Mouse (Mus musculus): Measurements from ENCODE around the gene Rdh19.
"Not testable (repeated sequence)": the region's sequence is repeated elsewhere in the genome, so short reads cannot be mapped to it uniquely, and the experiment has no call there.

The Rdh19 gene

DNA sequence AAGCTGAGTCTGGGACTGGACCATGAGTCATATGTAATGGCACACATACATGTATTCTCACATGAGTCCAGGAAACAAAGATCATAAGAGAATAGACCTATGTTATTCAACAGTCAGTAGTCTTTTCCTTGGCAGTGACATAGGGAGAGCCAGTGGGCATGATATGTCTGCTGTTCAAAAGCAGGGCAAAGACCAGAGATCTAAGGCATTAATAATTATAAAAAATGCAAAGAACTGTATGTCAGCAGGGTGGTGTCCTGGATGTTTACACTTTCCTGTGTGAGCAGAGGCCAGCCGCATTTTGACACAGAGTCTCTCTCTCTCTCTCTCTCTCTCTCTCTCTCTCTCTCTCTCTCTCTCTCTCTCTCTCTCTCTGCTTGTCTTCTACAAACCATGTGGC is at the start of gene Rdh19:
TSS of gene Rdh19 (plus strand) at position 301 of the 400 bp plus-strand sequence.
- in situ Hi-C loops (cut with MboI; ENCODE audit: low sequenced_read_pairs) = no loop called here

DNA sequence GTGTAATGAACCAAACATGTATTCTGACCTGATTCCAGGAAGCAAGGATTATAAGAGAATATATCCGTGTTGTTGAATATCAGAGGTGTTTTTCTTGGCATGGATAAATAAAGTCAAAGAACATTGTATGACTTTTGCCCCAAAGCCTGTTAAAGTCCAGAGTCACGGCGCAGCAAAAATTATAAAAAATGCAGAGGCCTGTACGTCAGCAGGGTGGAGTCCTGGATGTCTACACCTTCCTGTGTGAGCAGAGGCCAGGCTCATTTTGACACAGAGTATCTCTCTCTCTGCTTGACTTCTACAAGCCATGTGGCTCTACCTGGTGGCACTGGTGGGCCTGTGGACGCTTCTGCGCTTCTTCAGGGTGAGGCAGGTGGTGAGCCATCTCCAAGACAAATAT is 48.8 kb upstream of the Rdh19 start, which contains the start of gene Rdh16:
TSS of gene Rdh16 (plus strand) at position 262 of the 400 bp plus-strand sequence.
- in situ Hi-C loops (cut with MboI; ENCODE audit: low sequenced_read_pairs) = no loop called here

DNA sequence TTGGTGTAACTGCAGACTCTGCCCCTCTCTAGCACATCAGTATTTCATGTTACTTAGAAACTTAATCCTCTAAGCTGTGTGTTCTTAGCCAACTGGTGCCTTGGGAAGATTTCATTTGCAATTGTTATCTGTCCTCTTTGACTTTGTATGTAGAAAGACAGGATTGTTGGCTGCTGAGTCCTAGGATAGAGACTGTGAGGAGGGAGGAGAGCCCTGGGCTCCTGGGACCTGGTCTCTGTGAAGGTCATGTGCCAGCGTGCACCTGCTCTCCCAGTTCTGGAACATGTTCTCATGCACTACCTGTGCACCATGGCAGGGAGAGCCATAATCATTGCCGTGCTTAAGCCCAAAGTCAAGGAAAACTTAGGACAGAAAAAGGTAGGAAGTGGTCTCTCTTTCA is 48.1 kb upstream of the Rdh19 start:
- in situ Hi-C loops (cut with MboI; ENCODE audit: low sequenced_read_pairs) = no loop called here

DNA sequence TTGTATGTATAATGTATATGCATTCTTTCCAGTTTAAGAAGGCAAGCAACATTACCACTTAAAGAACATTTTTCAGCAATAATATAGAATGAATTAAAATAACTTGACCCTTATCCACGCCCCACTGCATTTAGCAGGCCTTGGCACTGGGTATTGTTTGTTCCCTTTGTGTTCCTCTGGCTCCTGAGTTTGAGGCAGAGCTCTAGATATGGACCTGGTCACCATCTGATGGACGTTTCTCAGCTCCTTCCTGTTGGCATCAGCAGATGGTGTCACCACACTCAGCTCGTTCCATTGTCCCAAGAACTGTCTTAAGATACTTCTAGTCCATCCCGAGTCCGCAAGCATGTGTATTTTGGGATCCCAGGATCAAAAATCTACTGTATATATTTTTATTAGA is 47.5 kb upstream of the Rdh19 start:
- in situ Hi-C loops (cut with MboI; ENCODE audit: low sequenced_read_pairs) = no loop called here

DNA sequence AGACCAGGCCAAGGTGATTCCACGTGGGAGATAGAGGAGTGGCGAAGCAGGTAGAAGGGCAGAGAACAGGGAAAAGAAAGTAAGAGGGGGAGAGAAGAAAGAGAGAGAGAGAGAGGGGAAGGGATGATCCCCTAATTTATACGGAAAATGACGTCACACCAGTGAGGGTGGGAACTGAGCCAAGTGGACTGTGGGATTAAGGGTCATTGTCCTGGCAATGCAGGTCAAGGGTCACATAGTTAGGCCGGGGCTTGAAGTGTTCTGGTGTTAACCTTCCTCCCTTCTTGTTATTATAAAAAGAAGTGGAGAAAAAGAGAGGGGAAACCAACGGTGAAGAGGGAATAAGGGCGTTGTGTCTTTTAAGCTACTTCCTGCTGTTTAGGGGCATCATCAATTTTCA is 45.3 kb upstream of the Rdh19 start:
- in situ Hi-C loops (cut with MboI; ENCODE audit: low sequenced_read_pairs) = no loop called here

DNA sequence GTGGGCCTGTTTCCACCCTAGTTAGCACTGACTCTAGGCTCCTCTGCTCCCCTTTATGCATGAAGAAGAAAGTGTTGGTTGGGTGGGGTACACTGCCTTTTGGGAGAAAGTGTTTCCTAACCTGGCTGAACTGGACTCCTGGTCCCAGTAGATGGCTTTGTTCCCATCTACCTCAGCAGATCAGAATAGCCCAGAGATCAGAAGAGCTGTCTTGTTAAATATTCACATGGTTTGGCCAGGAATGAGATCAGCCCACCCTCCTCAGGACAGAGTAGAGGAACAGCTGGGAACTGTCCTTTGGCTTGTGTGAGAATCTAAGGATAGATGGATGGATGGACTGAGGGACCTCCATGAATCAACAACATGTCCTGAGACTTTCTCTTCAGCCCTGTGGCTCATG is 33.8 kb upstream of the Rdh19 start:
- in situ Hi-C loops (cut with MboI; ENCODE audit: low sequenced_read_pairs) = no loop called here

DNA sequence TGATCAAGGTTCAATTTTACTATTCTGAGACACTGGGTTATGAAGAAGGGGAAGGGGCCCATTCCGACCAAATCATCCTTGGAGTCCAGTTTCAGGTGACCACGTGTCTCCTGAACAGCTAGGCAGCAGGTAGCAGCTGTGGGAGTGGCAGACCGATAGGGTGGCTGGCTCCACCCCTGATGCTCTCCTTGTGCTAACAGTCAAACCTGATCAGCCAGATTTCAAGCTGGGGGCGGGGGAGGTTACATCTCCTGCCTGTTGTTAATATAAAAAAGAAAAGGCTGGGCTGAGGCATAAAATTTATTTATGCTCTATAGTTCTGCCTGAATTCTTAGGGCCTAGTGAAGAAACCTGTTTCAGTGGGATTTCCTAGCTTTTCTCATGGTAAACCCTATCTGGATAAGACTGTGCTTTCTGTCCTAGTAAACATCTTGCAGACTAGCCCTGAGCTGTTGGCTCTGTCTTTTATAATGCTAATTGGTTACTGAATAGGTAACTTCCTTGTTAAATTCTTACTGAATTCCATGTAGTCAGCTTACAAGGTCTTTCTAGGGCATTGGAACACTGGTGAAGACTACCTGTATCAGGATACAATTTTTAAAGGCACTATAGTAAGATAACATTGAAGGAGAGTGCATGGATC is 32.3 kb upstream of the Rdh19 start:
- in situ Hi-C loops (cut with MboI; ENCODE audit: low sequenced_read_pairs) = not testable (repeated sequence)

DNA sequence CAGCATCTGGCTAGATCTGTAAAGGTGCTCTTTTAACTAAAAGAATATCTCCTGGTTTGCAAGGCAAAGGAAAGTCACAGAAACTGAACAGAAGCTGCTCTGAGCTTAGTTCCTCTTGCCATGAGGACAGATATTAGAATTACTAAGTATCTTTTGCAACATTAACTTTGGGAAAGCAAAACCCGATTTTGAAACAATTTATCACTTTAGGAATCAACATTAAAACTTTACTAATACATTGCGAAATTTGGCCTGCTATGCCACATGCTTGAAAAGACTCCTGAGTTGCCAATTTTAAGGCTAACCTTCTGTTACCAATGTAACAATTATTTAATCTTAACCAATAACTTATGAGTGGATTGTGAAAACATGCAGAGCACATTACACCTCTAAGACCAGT is 27.9 kb upstream of the Rdh19 start:
- in situ Hi-C loops (cut with MboI; ENCODE audit: low sequenced_read_pairs) = not testable (repeated sequence)

DNA sequence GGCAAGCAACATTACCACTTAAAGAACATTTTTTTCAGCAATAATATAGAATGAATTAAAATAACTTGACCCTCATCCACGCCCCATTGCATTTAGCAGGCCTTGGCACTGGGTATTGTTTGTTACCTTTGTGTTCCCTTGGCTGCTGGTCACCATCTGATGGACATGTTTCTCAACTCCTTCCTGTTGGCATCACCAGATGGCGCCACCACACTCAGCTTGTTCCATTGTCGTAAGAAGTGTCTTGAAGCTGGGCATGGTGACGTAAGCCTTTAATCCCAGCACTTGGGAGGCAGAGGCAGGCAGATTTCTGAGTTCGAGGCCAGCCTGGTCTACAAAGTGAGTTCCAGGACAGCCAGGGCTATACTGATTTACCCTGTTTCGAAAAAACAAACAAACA is 24.3 kb upstream of the Rdh19 start:
- in situ Hi-C loops (cut with MboI; ENCODE audit: low sequenced_read_pairs) = no loop called here

DNA sequence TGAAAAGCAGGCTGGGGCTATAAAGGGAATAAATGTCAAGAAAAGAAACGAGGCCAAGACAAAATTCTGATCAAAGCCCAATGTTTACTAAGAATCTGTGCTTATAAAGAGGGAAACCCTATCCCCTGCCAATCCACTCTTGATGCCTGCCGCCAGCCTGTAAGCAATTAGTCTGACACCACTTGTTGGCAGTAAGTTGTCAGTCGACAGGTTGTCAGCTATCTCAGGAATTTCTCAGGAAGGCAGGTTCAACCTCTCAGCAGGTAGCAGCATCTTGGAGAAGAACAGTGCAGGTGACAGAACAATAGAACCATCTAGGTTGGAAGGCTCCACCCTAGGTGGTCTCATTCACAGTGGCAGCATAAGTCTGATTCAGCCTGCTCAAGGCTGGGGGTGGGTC is 20.6 kb upstream of the Rdh19 start:
- in situ Hi-C loops (cut with MboI; ENCODE audit: low sequenced_read_pairs) = no loop called here

DNA sequence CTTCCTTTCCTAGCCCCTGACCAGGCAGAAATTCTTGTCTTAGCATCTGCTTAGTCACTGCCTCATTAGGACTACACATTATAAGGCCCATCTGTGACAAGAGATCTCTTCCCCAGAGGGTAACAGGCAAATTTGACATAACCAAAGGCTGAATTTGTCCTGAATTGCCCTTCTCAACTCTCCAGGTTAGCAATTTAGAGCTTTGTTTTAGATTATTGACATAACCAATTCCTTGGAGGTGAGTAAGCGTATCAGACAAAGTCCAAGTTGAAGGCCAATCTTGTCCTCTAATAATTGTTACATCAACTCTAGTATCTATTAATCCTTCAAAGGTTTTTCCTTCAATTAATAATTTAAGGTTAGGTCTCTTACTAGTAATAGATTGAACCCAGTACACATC is 15.5 kb upstream of the Rdh19 start:
- in situ Hi-C loops (cut with MboI; ENCODE audit: low sequenced_read_pairs) = not testable (repeated sequence)

DNA sequence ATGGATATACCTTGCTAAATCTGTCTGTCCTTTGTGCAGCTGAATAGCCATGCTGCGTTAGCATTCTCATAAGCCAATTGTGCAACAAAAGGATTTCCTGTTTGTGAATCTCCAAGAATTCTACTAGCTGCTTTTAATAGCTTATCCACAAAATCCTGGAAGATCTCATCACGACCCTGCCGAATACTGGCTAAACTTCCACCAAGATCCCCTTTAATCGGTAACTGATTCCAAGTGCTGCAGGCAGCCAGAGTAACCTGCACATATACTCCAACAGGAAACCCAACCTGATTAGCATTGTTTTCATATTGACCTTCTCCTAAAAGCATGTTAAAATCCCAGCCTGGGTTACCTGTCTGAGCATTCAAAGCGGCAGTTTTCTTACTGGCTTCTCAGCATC is 14.4 kb upstream of the Rdh19 start:
- in situ Hi-C loops (cut with MboI; ENCODE audit: low sequenced_read_pairs) = no loop called here

DNA sequence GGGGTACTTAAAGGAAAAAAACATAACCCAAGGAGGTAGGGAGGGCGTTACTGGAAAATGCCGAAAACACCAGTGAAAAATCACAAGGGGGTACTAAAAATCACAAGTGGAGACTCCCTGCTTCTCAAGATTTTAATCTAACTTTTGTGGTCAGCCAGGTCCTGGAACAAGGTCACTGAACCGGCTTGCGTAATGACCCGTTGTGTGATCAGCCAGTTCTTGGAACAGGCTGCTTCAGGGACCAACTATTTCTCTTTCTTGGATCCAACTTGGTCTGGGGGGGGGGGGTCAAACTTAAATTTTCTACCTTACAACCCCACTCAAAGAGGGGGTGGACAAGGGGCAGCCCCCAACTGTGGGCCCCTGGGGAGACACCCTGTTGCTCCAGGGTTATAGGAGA is 11.9 kb upstream of the Rdh19 start:
- in situ Hi-C loops (cut with MboI; ENCODE audit: low sequenced_read_pairs) = not testable (repeated sequence)

DNA sequence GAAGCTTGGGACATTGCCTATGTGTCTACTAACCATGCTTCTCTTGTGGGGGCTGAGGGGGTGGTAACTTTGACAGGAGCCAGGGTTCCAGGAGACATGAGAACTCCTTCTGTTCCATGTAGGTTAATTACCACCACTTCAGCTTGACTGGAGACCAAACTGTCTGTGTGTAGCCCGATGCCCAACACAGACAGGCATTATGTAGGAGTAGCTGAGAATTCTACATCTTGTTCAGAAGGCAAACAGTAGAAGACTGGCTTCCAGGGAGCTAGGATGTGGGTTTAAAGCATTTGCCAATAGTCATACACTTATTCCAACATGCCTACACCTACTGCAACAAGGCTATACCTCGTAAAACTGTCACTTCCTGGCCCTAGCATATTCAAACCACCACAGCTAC is 11.2 kb upstream of the Rdh19 start:
- in situ Hi-C loops (cut with MboI; ENCODE audit: low sequenced_read_pairs) = no loop called here

DNA sequence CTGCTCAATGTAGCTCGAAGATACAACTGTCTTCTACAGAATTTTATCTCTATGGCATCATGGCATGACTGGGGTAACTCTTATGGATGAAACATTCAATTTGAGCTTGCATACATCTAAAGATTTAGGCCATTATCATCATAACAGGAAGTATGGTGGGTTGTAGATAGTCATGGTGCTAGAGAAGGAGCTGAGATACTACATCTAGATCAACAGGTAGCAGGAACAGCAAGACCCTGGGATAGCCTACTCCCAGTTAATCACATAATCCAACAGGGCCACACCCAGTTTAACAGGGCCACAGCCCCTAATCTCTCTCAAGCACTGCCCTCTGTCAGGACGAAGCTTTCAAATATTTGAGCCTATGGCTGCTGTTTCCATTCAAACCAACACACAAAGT is 9.0 kb upstream of the Rdh19 start:
- in situ Hi-C loops (cut with MboI; ENCODE audit: low sequenced_read_pairs) = no loop called here

DNA sequence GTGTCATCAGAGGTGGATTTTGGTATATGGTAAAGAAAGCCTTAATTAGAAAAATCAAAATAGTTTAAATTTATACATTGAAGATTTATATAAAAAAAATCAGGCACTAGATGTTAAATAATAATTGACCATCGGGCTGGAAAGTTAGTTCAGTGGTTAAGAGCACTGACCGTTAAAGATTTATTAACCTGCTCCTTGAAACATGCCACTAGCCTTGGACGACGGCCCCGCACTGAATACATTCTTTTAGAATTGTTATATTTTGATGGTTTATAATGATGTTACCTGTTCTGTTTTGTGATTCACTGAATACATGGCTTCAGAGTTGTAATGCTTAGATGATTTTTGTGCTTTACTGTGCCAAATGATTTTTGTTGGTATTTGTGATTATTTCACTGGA is 3.8 kb upstream of the Rdh19 start:
- in situ Hi-C loops (cut with MboI; ENCODE audit: low sequenced_read_pairs) = not testable (repeated sequence)

DNA sequence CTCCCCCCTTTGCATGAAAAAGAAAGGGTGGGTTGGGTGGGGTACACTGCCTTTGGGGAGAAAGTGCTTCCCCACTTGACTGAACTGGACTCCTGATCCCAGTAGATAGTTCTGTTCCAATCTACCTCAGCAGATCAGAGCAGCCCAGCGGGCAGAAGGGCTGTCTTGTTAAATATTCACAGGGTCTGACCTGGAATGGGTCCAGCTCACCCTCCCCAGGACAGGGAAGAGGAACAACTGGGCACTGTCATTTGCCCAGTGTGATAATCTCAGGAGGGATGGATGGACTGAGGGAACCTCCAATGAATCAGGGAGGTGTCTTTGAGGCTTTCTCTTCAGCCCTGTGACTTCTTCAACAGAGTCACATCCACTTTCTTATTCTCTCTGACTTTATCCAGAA is 1.6 kb upstream of the Rdh19 start:
- in situ Hi-C loops (cut with MboI; ENCODE audit: low sequenced_read_pairs) = no loop called here

DNA sequence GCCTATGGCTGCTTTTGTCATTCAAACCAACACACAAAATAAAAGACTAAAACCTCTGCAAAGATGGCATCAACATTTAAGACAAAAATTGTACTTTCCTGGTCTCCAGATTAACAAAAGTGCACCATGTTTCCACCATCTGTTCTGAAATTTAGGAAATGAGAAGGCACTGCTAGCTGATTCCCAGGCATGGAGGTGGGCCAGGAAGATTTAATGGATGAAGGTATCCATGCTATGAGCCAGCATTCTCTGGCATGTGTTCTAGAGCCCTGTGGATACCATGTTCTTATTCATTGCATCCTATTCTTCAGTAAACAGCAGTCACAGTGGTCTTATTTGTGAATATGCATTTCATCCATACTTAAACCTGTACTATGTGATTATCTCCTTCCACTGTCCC is 6.6 kb downstream of the Rdh19 start:
- in situ Hi-C loops (cut with MboI; ENCODE audit: low sequenced_read_pairs) = no loop called here

DNA sequence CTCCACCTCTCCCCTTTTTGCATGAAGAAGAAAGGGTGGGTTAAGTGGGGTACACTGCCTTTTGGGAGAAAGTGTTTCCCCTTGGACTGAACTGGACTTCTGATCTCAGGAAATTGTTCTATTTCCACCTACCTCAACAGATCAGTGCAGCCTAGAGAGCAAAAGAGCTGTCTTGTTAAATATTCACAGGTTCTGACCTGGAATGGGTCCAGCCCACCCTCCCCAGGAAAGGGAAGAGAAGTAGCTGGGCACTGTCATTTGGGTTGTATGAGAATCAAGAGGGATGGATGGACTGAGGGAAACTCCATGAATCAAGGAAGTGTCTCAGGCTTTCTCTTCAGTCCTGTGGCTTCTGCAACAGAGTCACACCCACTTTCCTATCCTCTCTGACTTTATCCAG is 15.2 kb downstream of the Rdh19 start:
- in situ Hi-C loops (cut with MboI; ENCODE audit: low sequenced_read_pairs) = no loop called here

DNA sequence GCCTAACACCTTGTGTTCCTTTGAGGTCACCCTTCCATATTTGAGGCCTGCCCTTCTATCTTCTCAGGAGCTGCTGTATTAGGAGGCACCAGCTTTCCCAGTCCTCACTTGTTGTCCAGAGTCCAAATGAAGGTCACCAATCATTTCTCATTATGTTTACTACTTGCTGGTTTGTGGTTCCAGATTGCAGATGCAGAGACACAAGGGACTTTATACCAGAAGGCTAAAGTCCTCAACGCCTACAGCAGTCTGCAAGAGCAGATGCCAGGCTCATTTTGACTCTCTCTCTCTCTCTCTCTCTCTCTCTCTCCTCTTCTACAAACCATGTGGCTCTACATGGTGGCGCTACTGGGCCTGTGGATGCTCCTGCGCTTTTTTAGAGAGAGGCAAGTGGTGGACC is 16.5 kb downstream of the Rdh19 start, which contains the start of gene Rdh16f2:
TSS of gene Rdh16f2 (plus strand) at position 243 of the 400 bp plus-strand sequence.
- in situ Hi-C loops (cut with MboI; ENCODE audit: low sequenced_read_pairs) = no loop called here

DNA sequence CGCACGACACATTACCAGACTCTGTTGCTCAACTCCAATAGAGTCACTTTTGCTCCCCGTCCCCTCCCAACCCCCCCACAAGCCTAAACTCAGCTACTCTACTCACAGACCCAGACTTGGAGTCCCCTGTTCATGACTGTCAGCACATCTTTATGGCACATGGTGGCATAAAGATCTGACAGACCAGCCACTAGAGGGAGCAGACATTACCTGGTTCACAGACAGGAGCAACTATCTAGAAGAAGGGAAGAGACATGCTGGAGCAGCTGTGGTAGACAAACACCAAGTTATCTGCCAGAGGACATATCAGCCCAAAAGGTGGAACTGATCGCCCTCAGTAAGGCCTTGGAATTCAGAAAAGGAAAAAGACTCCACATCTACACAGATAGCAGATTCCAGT is 22.8 kb downstream of the Rdh19 start:
- in situ Hi-C loops (cut with MboI; ENCODE audit: low sequenced_read_pairs) = no loop called here

DNA sequence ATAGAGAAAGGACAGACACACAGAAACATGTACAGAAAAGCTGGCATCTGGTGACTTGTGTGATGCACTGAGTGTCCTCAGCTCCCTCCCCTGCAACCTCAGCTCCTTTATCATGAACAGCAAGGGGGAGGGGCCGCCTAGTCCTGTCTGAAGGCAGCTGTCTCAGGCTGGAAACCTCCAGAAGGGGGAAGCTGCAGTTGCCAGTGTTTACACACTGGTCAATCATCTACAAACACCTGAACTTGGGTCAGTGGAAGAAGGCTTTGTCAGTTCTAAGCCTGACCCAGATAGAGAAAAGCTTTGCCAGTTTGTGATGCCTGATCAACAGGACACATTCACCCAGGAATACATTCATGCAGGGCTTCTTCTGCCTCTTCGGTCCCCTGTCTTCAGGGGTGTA is 28.0 kb downstream of the Rdh19 start:
- in situ Hi-C loops (cut with MboI; ENCODE audit: low sequenced_read_pairs) = no loop called here

Data from CH12F3 (cell line).